Mouse (Mus musculus) embryonic facial prominence, embryonic 14.5 days (tissue): ENCODE measurements at regions not wholly inside any gene's neighbourhood (a gene's known extent, or its start where the extent isn't known, plus 50 kb on each side); places are given as distances from the start of the nearest gene placed in this dataset.
"Not testable (repeated sequence)": the region's sequence is repeated elsewhere in the genome, so short reads cannot be mapped to it uniquely, and the experiment has no call there.

Experiments used
- ATAC-seq: fragments of 200-750 bp; cut with Nextera tagmentation; 2 replicates; pipeline ENCODE4 v1.8.0; 2017; ENCODE audit warnings: low read depth, moderate number of reproducible peaks, moderate TSS enrichment
- DNase-seq: peaks from one replicate; pipeline ENCODE4 v3.0.0-alpha.2; 2015; ENCODE audit warnings: low spot score
- H3K27ac ChIP-seq: fragments of 300-500 bp; sonication (generic); replicated peaks from 2 replicates; pipeline ENCODE4 v1.5.1; 2014; ENCODE audit warnings: low read depth, mild to moderate bottlenecking, low read length, moderate library complexity
- H3K27me3 ChIP-seq: fragments of 300-500 bp; sonication (generic); replicated peaks from 2 replicates; pipeline ENCODE4 v1.6.1; 2014; ENCODE audit warnings: low read length; ENCODE audit not compliant: control insufficient read depth, insufficient read depth
- H3K36me3 ChIP-seq: fragments of 300-500 bp; sonication (generic); 2 replicates; pipeline ENCODE4 v1.6.1; 2014; ENCODE audit warnings: low read length, mixed read lengths; ENCODE audit not compliant: control insufficient read depth, insufficient read depth
- H3K4me1 ChIP-seq: fragments of 300-500 bp; sonication (generic); 2 replicates; pipeline ENCODE4 v1.6.1; 2014; ENCODE audit warnings: antibody characterized with exemption, low read length; ENCODE audit not compliant: control insufficient read depth, insufficient read depth
- H3K4me2 ChIP-seq: fragments of 300-500 bp; sonication (generic); 2 replicates; pipeline ENCODE4 v1.6.1; 2014; ENCODE audit warnings: low read depth, mild to moderate bottlenecking, low read length, moderate library complexity, mixed read lengths
- H3K4me3 ChIP-seq: fragments of 300-500 bp; sonication (generic); 2 replicates; pipeline ENCODE4 v1.5.1; 2014; ENCODE audit warnings: low read depth, mild to moderate bottlenecking, low read length
- H3K9ac ChIP-seq: fragments of 300-500 bp; sonication (generic); 2 replicates; pipeline ENCODE4 v1.6.1; 2014; ENCODE audit warnings: low read depth, mild to moderate bottlenecking, low read length, moderate library complexity, mixed read lengths
- H3K9me3 ChIP-seq: fragments of 300-500 bp; sonication (generic); 2 replicates; pipeline ENCODE4 v1.6.1; 2016; ENCODE audit warnings: low read length; ENCODE audit not compliant: control insufficient read depth
- WGBS: fragments of 180-500 bp; shearing (Covaris S2); extraction: QIAGEN DNeasy Blood & Tissue Kit; methylation state at CpG from one replicate; pipeline ENCODE4 v1.1.7; 2014; 5-methylcytosine and 5-hydroxymethylcytosine counted together

- not testable (repeated sequence) for H3K4me1 ChIP-seq, ATAC-seq, H3K4me3 ChIP-seq, H3K36me3 ChIP-seq, H3K27ac ChIP-seq, H3K9ac ChIP-seq, DNase-seq, H3K9me3 ChIP-seq, H3K4me2 ChIP-seq, H3K27me3 ChIP-seq
- no CpG with 5 or more reads among the region's 4 CpGs for WGBS
These were observed 77.8 kb downstream of the BC107364 start for GRCm38 (mm10) chr3:96374343-96374624.

GRCm38 (mm10) chr3:96373600-96374342 lies 78.3 kb downstream of the BC107364 start:
- not testable (repeated sequence) for H3K27me3 ChIP-seq, H3K36me3 ChIP-seq, H3K9ac ChIP-seq, H3K9me3 ChIP-seq, H3K27ac ChIP-seq, H3K4me2 ChIP-seq, H3K4me1 ChIP-seq, H3K4me3 ChIP-seq, DNase-seq
- 26% methylated on average over 2 of the region's 43 CpGs for WGBS
- ATAC-seq: peak; percentile 92

- H3K27ac ChIP-seq, H3K36me3 ChIP-seq, H3K9ac ChIP-seq, DNase-seq, H3K4me2 ChIP-seq, ATAC-seq, H3K9me3 ChIP-seq, H3K4me3 ChIP-seq, H3K4me1 ChIP-seq: not testable (repeated sequence)
- peaks cover 20% of the 10 kb centered on the region for H3K27me3 ChIP-seq
- WGBS: 27% methylated on average over 10 of the region's 10 CpGs
These were observed 68.8 kb upstream of the Fcgr1 start for GRCm38 (mm10) chr3:96362581-96362980.

GRCm38 (mm10) chr3:96360816-96361215 lies 67.0 kb upstream of the Fcgr1 start:
- DNase-seq (no peak), ATAC-seq (no peak)
- H3K27ac ChIP-seq: no peak overlapping the region
- no peak overlapping the region for H3K9ac ChIP-seq
- no peaks in the 10 kb centered on the region for H3K9me3 ChIP-seq
- no peaks in the 10 kb centered on the region for H3K4me1 ChIP-seq
- no peak overlapping the region for H3K4me3 ChIP-seq
- H3K27me3 ChIP-seq: peaks cover 20% of the 10 kb centered on the region
- WGBS: 73% methylated on average over 3 of the region's 3 CpGs
- H3K4me2 ChIP-seq: no peak overlapping the region
- no peaks in the 10 kb centered on the region for H3K36me3 ChIP-seq

GRCm38 (mm10) chr3:96360214-96360536 lies 66.4 kb upstream of the Fcgr1 start:
- 0% methylated on average over 2 of the region's 21 CpGs for WGBS
- not testable (repeated sequence) for H3K9me3 ChIP-seq, H3K36me3 ChIP-seq, H3K4me2 ChIP-seq, H3K4me3 ChIP-seq, H3K9ac ChIP-seq, DNase-seq, H3K4me1 ChIP-seq, H3K27ac ChIP-seq
- H3K27me3 ChIP-seq: peaks cover 20% of the 10 kb centered on the region
- peak; percentile 91 for ATAC-seq

- peak; percentile 84 for ATAC-seq
- no CpG with 5 or more reads among the region's 26 CpGs for WGBS
- H3K4me1 ChIP-seq, H3K4me3 ChIP-seq, H3K9me3 ChIP-seq, H3K36me3 ChIP-seq, H3K27ac ChIP-seq, H3K4me2 ChIP-seq, H3K9ac ChIP-seq, DNase-seq: not testable (repeated sequence)
- peaks cover 20% of the 10 kb centered on the region for H3K27me3 ChIP-seq
These were observed 65.9 kb upstream of the Fcgr1 start for GRCm38 (mm10) chr3:96359507-96360213.

- ATAC-seq, H3K27ac ChIP-seq, DNase-seq, H3K4me1 ChIP-seq, H3K4me2 ChIP-seq, H3K27me3 ChIP-seq, H3K9ac ChIP-seq, H3K36me3 ChIP-seq, H3K4me3 ChIP-seq, H3K9me3 ChIP-seq: not testable (repeated sequence)
- no CpG with 5 or more reads among the region's 6 CpGs for WGBS
These were observed 57.9 kb upstream of the Fcgr1 start for GRCm38 (mm10) chr3:96351623-96352022.

GRCm38 (mm10) chr3:96350985-96351384 lies 57.2 kb upstream of the Fcgr1 start:
- H3K27me3 ChIP-seq, ATAC-seq, DNase-seq, H3K9me3 ChIP-seq, H3K27ac ChIP-seq, H3K9ac ChIP-seq, H3K36me3 ChIP-seq, H3K4me1 ChIP-seq, H3K4me3 ChIP-seq, H3K4me2 ChIP-seq: not testable (repeated sequence)
- WGBS: no CpG with 5 or more reads among the region's 13 CpGs

GRCm38 (mm10) chr3:96346543-96346942 lies 52.8 kb upstream of the Fcgr1 start:
- H3K4me3 ChIP-seq, H3K4me2 ChIP-seq, H3K27ac ChIP-seq, H3K4me1 ChIP-seq, H3K9ac ChIP-seq, DNase-seq, H3K36me3 ChIP-seq, H3K9me3 ChIP-seq, ATAC-seq: not testable (repeated sequence)
- WGBS: no CpG with 5 or more reads among the region's 17 CpGs
- H3K27me3 ChIP-seq: peaks cover 27% of the 10 kb centered on the region
